Mouse (Mus musculus) bone marrow macrophage, adult 2 months (primary cell): ENCODE data around the gene Pde1a.

ENCODE experiments used
- CTCF ChIP-seq: IDR thresholded peaks from 2 replicates; pipeline ENCODE4 v1.5.1; 2012; ENCODE audit warnings: low read depth, mild to moderate bottlenecking, low read length, moderate library complexity
- POLR2A ChIP-seq: IDR thresholded peaks from 2 replicates; pipeline ENCODE4 v1.6.1; 2012; ENCODE audit warnings: mild to moderate bottlenecking, low read depth, low read length, borderline replicate concordance

GRCm38 (mm10) chr2:80069745-80070144 lies 59.5 kb downstream of the Pde1a start:
- TF ChIP-seq CTCF (no peak), POLR2A (no peak)
